Mouse (Mus musculus) frontal cortex, adult (tissue): ENCODE measurements at regions not wholly inside any gene's neighbourhood (a gene's known extent, or its start where the extent isn't known, plus 50 kb on each side); places are given as distances from the start of the nearest gene placed in this dataset.
A peak's percentile ranks its signal among the peaks of the same experiment; 100 is the strongest.

Experiments used
- ATAC-seq: cut with Nextera tagmentation; 2 replicates; pipeline ENCODE4 v1.9.2; 2017; ENCODE audit warnings: mild to moderate bottlenecking, moderate library complexity, mixed read lengths; ENCODE audit not compliant: low TSS enrichment

GRCm38 (mm10) chr8:44094818-44095217 lies 385.0 kb upstream of the Adam34 start:
- no peak for ATAC-seq

GRCm38 (mm10) chr8:44093491-44093890 lies 383.6 kb upstream of the Adam34 start:
- ATAC-seq: no peak

GRCm38 (mm10) chr8:44082057-44082456 lies 372.2 kb upstream of the Adam34 start:
- no peak for ATAC-seq

- ATAC-seq: no peak
Measured at GRCm38 (mm10) chr8:44058846-44059245, 349.0 kb upstream of the Adam34 start.

GRCm38 (mm10) chr8:44042572-44043355 lies 332.9 kb upstream of the Adam34 start:
- no peak for ATAC-seq

- ATAC-seq: peak; percentile 97
Measured at GRCm38 (mm10) chr8:44034211-44034610, 324.4 kb upstream of the Adam34 start.

- ATAC-seq: no peak
Measured at GRCm38 (mm10) chr8:44031376-44031775, 321.5 kb upstream of the Adam34 start.

- no peak for ATAC-seq
Measured at GRCm38 (mm10) chr8:44030972-44031371, 321.1 kb upstream of the Adam34 start.

GRCm38 (mm10) chr8:44027738-44028137 lies 317.9 kb upstream of the Adam34 start:
- no peak for ATAC-seq

GRCm38 (mm10) chr8:44025926-44026325 lies 316.1 kb upstream of the Adam34 start:
- no peak for ATAC-seq

- ATAC-seq: peak; percentile 72
Measured at GRCm38 (mm10) chr8:44024028-44024427, 314.2 kb upstream of the Adam34 start.
